Mouse (Mus musculus) left cerebral cortex, adult 8-10 months (tissue): ENCODE results near the gene Itprip. TPM values are rescaled to one million over a fixed set of nuclear protein-coding genes. Genes with fewer than 3 reads are reported as not detected.

Experiments
- DNase-seq, 2 experiments: peaks; one replicate each; pipeline ENCODE4 v3.0.0; 2022; ENCODE audit warnings: low spot score in 2 of 2
- total RNA-seq, 4 experiments: library from RNA; stranded (reverse); gene quantifications; 2 replicates each; pipeline ENCODE4 v1.2.4; 2022

Itprip gene
- 1 to 10 TPM in 2 of 4 experiments, under 1 TPM in 2; 0.74 to 1.7 (median 1.2) TPM for total RNA-seq

- peak; percentile 33 to 39 for DNase-seq
These were observed at the start of gene Itprip, which contains the start of gene Cfap43 for GRCm38 (mm10) chr19:47919126-47919965. Gene Itprip, minus strand, starts transcription at chr19:47919299. Gene Cfap43, minus strand, starts transcription at chr19:47919287.

- no peak for DNase-seq
These were observed 39.1 kb upstream of the Itprip start for GRCm38 (mm10) chr19:47958181-47958580.

- no peak for DNase-seq
These were observed 34.1 kb upstream of the Itprip start for GRCm38 (mm10) chr19:47953169-47953568.

GRCm38 (mm10) chr19:47950946-47951345, 31.8 kb upstream of the Itprip start:
- no peak for DNase-seq

GRCm38 (mm10) chr19:47946821-47947465, 27.8 kb upstream of the Itprip start:
- DNase-seq: no peak

- no peak for DNase-seq
These were observed 20.3 kb upstream of the Itprip start for GRCm38 (mm10) chr19:47939361-47939760.

- DNase-seq: peak in 1 of 2 experiments; percentile 28
These were observed 18.6 kb upstream of the Itprip start, which contains the start of gene Cfap58 for GRCm38 (mm10) chr19:47937443-47938406. Gene Cfap58, plus strand, starts transcription at chr19:47937675.

GRCm38 (mm10) chr19:47936938-47937337, 17.8 kb upstream of the Itprip start:
- DNase-seq: no peak

- no peak for DNase-seq
These were observed 17.4 kb upstream of the Itprip start for GRCm38 (mm10) chr19:47936490-47936889.

- DNase-seq: no peak
These were observed 16.4 kb upstream of the Itprip start for GRCm38 (mm10) chr19:47935530-47935929.

GRCm38 (mm10) chr19:47934636-47935238, 15.6 kb upstream of the Itprip start:
- DNase-seq: no peak

GRCm38 (mm10) chr19:47934146-47934545, 15.0 kb upstream of the Itprip start:
- DNase-seq: no peak

GRCm38 (mm10) chr19:47931982-47932638, 13.0 kb upstream of the Itprip start:
- DNase-seq: no peak

GRCm38 (mm10) chr19:47929043-47929442, 9.9 kb upstream of the Itprip start:
- DNase-seq: no peak

- no peak for DNase-seq
These were observed 7.9 kb upstream of the Itprip start for GRCm38 (mm10) chr19:47927032-47927431.

GRCm38 (mm10) chr19:47925819-47926218, 6.7 kb upstream of the Itprip start:
- DNase-seq: no peak

GRCm38 (mm10) chr19:47919966-47920375, 872 bp upstream of the Itprip start:
- DNase-seq: no peak

GRCm38 (mm10) chr19:47918455-47919101, 521 bp downstream of the Itprip start:
- no peak for DNase-seq

GRCm38 (mm10) chr19:47918016-47918415, 1.1 kb downstream of the Itprip start:
- no peak for DNase-seq

- no peak for DNase-seq
These were observed 1.7 kb downstream of the Itprip start for GRCm38 (mm10) chr19:47917396-47917795.
